Comparison of ENCODE assay signal across 18 mouse cellular contexts in genomic region chr2:35595718-35596117, GRCm38 (mm10). TPM values are rescaled to one million over a fixed set of nuclear protein-coding genes. Genes with fewer than 3 reads are reported as not detected.
DNase-seq lines count a peak whose midpoint lies in the region; ATAC-seq and TF ChIP-seq lines count a peak whose summit lies in the region.
"Had no signal": no experiment of that assay in that cellular context is flagged by ENCODE, and none has a peak within 500 bp of the region (broad histone marks: within the 10 kb centered on the region; RNA-seq: fewer than 3 reads in every experiment).

No protein-coding gene starts in this region.

- H3K9me3 ChIP-seq in heart, embryonic 10.5 days: no peaks in the 10 kb centered on the region
- no peaks in the 10 kb centered on the region for H3K9me3 ChIP-seq in kidney, embryonic 14.5 days (ENCODE audit: control insufficient read depth, low read length)
- H3K9me3 ChIP-seq in lung, postnatal 0 days (ENCODE audit: low read length): no peaks in the 10 kb centered on the region
- H3K9me3 ChIP-seq: embryonic facial prominence, embryonic 12.5 days; forebrain, embryonic 12.5 days; liver, embryonic 13.5 days; neural tube, embryonic 12.5 days had no signal

- TF ChIP-seq EP300 in lung, postnatal 0 days (IDR thresholded peaks at IDR 0.05): peak; percentile 88

- H3K9ac ChIP-seq in kidney, embryonic 14.5 days (ENCODE audit: low read depth, low read length): no peak overlapping the region
- H3K9ac ChIP-seq in lung, postnatal 0 days (replicated peaks; ENCODE audit: low read depth): no peak overlapping the region
- H3K9ac ChIP-seq: embryonic facial prominence, embryonic 12.5 days; forebrain, embryonic 12.5 days; liver, embryonic 13.5 days; neural tube, embryonic 12.5 days had no signal

- 0 out of 2 replicates have a peak, but pooled peaks cover 7% of the 10 kb centered on the region for H3K36me3 ChIP-seq in heart, embryonic 10.5 days
- no peaks in the 10 kb centered on the region for H3K36me3 ChIP-seq in kidney, embryonic 14.5 days (ENCODE audit: control insufficient read depth, insufficient read depth, low read length)
- H3K36me3 ChIP-seq in lung, postnatal 0 days (ENCODE audit: insufficient read depth, low read length): no peaks in the 10 kb centered on the region
- H3K36me3 ChIP-seq: embryonic facial prominence, embryonic 12.5 days; forebrain, embryonic 12.5 days; liver, embryonic 13.5 days; neural tube, embryonic 12.5 days had no signal

- ATAC-seq in kidney, embryonic 14.5 days (ENCODE audit: low FRiP score, low TSS enrichment): no peak
- peak; percentile 76 for ATAC-seq in lung, postnatal 0 days
- ATAC-seq: midbrain, embryonic 16.5 days had no signal

- no peak overlapping the region for H3K4me3 ChIP-seq in heart, embryonic 10.5 days
- H3K4me3 ChIP-seq in kidney, embryonic 14.5 days (ENCODE audit: low read length): no peak overlapping the region
- no peak overlapping the region for H3K4me3 ChIP-seq in brown adipose tissue, adult 24 weeks (ENCODE audit: insufficient read depth, low read depth, low read length)
- H3K4me3 ChIP-seq in lung, postnatal 0 days (ENCODE audit: low read depth, low read length): no peak overlapping the region
- H3K4me3 ChIP-seq: embryonic facial prominence, embryonic 12.5 days; forebrain, embryonic 12.5 days; liver, embryonic 13.5 days; neural tube, embryonic 12.5 days had no signal

- H3K27me3 ChIP-seq in heart, embryonic 10.5 days (ENCODE audit: insufficient read depth, poor library complexity, severe bottlenecking): no peaks in the 10 kb centered on the region
- H3K27me3 ChIP-seq in kidney, embryonic 14.5 days (ENCODE audit: control insufficient read depth, insufficient read depth, low read length): no peaks in the 10 kb centered on the region
- no peaks in the 10 kb centered on the region for H3K27me3 ChIP-seq in lung, postnatal 0 days (replicated peaks; ENCODE audit: insufficient read depth, low read length)
- H3K27me3 ChIP-seq: neural tube, embryonic 12.5 days had no signal

- peaks cover 88% of the 10 kb centered on the region for H3K4me1 ChIP-seq in heart, embryonic 10.5 days
- H3K4me1 ChIP-seq in kidney, embryonic 14.5 days (ENCODE audit: control insufficient read depth, insufficient read depth, low read length): peaks cover 23% of the 10 kb centered on the region; the same call in 1 of the 2 replicates
- H3K4me1 ChIP-seq in brown adipose tissue, adult 24 weeks (ENCODE audit: control insufficient read depth, insufficient read depth, insufficient read length, low read length): peaks cover 59% of the 10 kb centered on the region
- peaks cover 37% of the 10 kb centered on the region; the same call in 1 of the 2 replicates for H3K4me1 ChIP-seq in lung, postnatal 0 days (ENCODE audit: insufficient read depth, low read depth, low read length)
- H3K4me1 ChIP-seq: forebrain, embryonic 12.5 days; liver, embryonic 13.5 days had no signal

- H3K27ac ChIP-seq in heart, embryonic 10.5 days: peak overlapping the region; percentile 75; the same call in 1 of the 2 replicates
- no peak overlapping the region for H3K27ac ChIP-seq in kidney, embryonic 14.5 days (ENCODE audit: low read depth, low read length)
- H3K27ac ChIP-seq in brown adipose tissue, adult 24 weeks (replicated peaks; ENCODE audit: low read depth, low read length): peak overlapping the region; percentile 72
- peak overlapping the region; percentile 74 for H3K27ac ChIP-seq in lung, postnatal 0 days (ENCODE audit: low read length)
- H3K27ac ChIP-seq: embryonic facial prominence, embryonic 12.5 days; forebrain, embryonic 12.5 days; liver, embryonic 13.5 days; neural tube, embryonic 12.5 days had no signal

- no peak for TF ChIP-seq CTCF in lung, postnatal 0 days (IDR thresholded peaks at IDR 0.05)

- no peak for DNase-seq in heart, embryonic 10.5 days (ENCODE audit: low spot score)
- DNase-seq in heart, postnatal 10 days: no peak
- DNase-seq in kidney, adult 8-10 months: peak; percentile 46 to 62
- DNase-seq in lung, postnatal 0 days (ENCODE audit: low spot score): peak; percentile 82
- no peak for DNase-seq in cerebellum, adult 9-10 months
- no peak for DNase-seq in embryo, embryonic 10.5 days (ENCODE audit: low spot score)
- DNase-seq: adrenal gland, postnatal 25 days; B cell, adult 2 months; cerebellum, postnatal 25 days; left cerebral cortex, postnatal 4 days; liver, embryonic 13.5 days; thymus, postnatal 36 days had no signal

- intact Hi-C loops in heart, postnatal 10 days (cut with DNase I): loop anchor here (5.0 kb wide), 1 partner anchor 43 kb away; no protein-coding TSS in a partner anchor

- WGBS in heart, embryonic 10.5 days: 43% methylated on average over 5 of the region's 5 CpGs
- WGBS in kidney, embryonic 14.5 days: 68% methylated on average over 5 of the region's 5 CpGs
- 36% methylated on average over 5 of the region's 5 CpGs for WGBS in lung, postnatal 0 days

- no peak overlapping the region for H3K4me2 ChIP-seq in kidney, embryonic 14.5 days (replicated peaks; ENCODE audit: low read depth, low read length)
- H3K4me2 ChIP-seq in lung, postnatal 0 days (replicated peaks; ENCODE audit: low read depth, low read length): no peak overlapping the region
- H3K4me2 ChIP-seq: embryonic facial prominence, embryonic 12.5 days; forebrain, embryonic 12.5 days; liver, embryonic 13.5 days; neural tube, embryonic 12.5 days had no signal

RNA-seq across cellular contexts. Expression of gene Dab2ip, which starts 37.7 kb away (rescaled TPM):
- 47.6 and 49.0 TPM in 2 replicates for polyA plus RNA-seq in heart, embryonic 10.5 days (2016; fragmentation: Nextera tagmentation; extraction: Ambion mirVana)
- total RNA-seq in heart, postnatal 10 days (2021): 10 to 100 TPM; 55.7 to 64.7 TPM
- 36.0 and 42.4 TPM in 2 replicates for polyA plus RNA-seq in kidney, embryonic 14.5 days (2014; fragmentation: Nextera tagmentation; extraction: Ambion mirVana)
- 14.3 and 19.1 TPM in 2 replicates for polyA plus RNA-seq in brown adipose tissue, adult 24 weeks (2012; ENCODE audit: insufficient read depth, insufficient read length, missing spikeins)
- polyA plus RNA-seq in lung, postnatal 0 days (2015; fragmentation: Nextera tagmentation; extraction: Ambion mirVana): 75.8 and 83.4 TPM in 2 replicates

Comparison
In these comparisons a context has a peak if more than half of its experiments do, and no peak if none do; other contexts are left out.
1. DNase-seq: peak in kidney, adult 8-10 months (2 of 2) and lung, postnatal 0 days (single experiment); none in heart, embryonic 10.5 days (single experiment), heart, postnatal 10 days (0 of 2), cerebellum, adult 9-10 months (single experiment) and embryo, embryonic 10.5 days (single experiment).